Mouse (Mus musculus) stomach, embryonic 14.5 days (tissue): ENCODE measurements around the gene C530025M09Rik. TPM values are rescaled to one million over a fixed set of nuclear protein-coding genes. Genes with fewer than 3 reads are reported as not detected.
A peak's percentile ranks its signal among the peaks of the same experiment; 100 is the strongest.

Experiments
- ATAC-seq: fragments of 200-750 bp; cut with Nextera tagmentation; 2 replicates; pipeline ENCODE4 v1.8.0; 2017; ENCODE audit warnings: low read depth, moderate TSS enrichment; ENCODE audit not compliant: insufficient number of reproducible peaks, insufficient read depth, low FRiP score
- H3K27ac ChIP-seq: fragments of 300-500 bp; sonication (generic); 2 replicates; pipeline ENCODE4 v1.5.1; 2014; ENCODE audit warnings: mild to moderate bottlenecking, low read length, moderate library complexity, mixed read lengths
- H3K27me3 ChIP-seq: fragments of 300-500 bp; sonication (generic); 2 replicates; pipeline ENCODE4 v1.6.1; 2014; ENCODE audit warnings: low read length, control low read depth, mixed read lengths; ENCODE audit not compliant: control insufficient read depth, insufficient read depth
- H3K36me3 ChIP-seq: fragments of 300-500 bp; sonication (generic); 2 replicates; pipeline ENCODE4 v1.6.1; 2014; ENCODE audit warnings: mild to moderate bottlenecking, control low read depth, low read length, moderate library complexity, mixed read lengths; ENCODE audit not compliant: control insufficient read depth, insufficient read depth
- H3K4me1 ChIP-seq: fragments of 300-500 bp; sonication (generic); 2 replicates; pipeline ENCODE4 v1.6.1; 2014; ENCODE audit warnings: low read length, control low read depth, mixed read lengths; ENCODE audit not compliant: control insufficient read depth, insufficient read depth
- H3K4me2 ChIP-seq: fragments of 300-500 bp; sonication (generic); replicated peaks from 2 replicates; pipeline ENCODE4 v1.6.1; 2014; ENCODE audit warnings: low read depth, low read length, control low read depth
- H3K4me3 ChIP-seq: fragments of 300-500 bp; sonication (generic); 2 replicates; pipeline ENCODE4 v1.5.1; 2014; ENCODE audit warnings: low read depth, low read length, control low read depth
- H3K9ac ChIP-seq: fragments of 300-500 bp; sonication (generic); replicated peaks from 2 replicates; pipeline ENCODE4 v1.6.1; 2014; ENCODE audit warnings: low read depth, mild to moderate bottlenecking, control low read depth, low read length, moderate library complexity, mixed read lengths
- H3K9me3 ChIP-seq: fragments of 300-500 bp; sonication (generic); 2 replicates; pipeline ENCODE4 v1.6.1; 2016; ENCODE audit warnings: low read depth, low read length, control low read depth; ENCODE audit not compliant: control insufficient read depth
- WGBS: fragments of 180-500 bp; shearing (Covaris S2); extraction: QIAGEN DNeasy Blood & Tissue Kit; methylation state at CpG from one replicate; pipeline ENCODE4 v1.1.7; 2014; 5-methylcytosine and 5-hydroxymethylcytosine counted together
- polyA plus RNA-seq: library from polyadenylated mRNA; unstranded; fragments of >200 nt; fragmentation: Nextera tagmentation; extraction: Ambion mirVana; gene quantifications from 2 replicates; pipeline ENCODE4 v1.2.1, GENCODE M21; 2014

Gene C530025M09Rik
- polyA plus RNA-seq, result 0.41 TPM in 1 of 2 replicates, not detected in the other

- peak within 1 kb of the TSS; percentile 40; the same call in 1 of the 2 replicates for H3K9ac ChIP-seq
- under 1% methylated on average over 66 of the region's 82 CpGs for WGBS
- H3K9me3 ChIP-seq, result no peaks in the 10 kb centered on the region
- H3K4me1 ChIP-seq, result 0 out of 2 replicates have a peak, but pooled peaks cover 4% of the 10 kb centered on the region
- H3K4me2 ChIP-seq, result peak within 1 kb of the TSS; percentile 94
- H3K27ac ChIP-seq, result no peak within 1 kb of the TSS
- peak within 1 kb of the TSS; percentile 47 for H3K4me3 ChIP-seq
- H3K27me3 ChIP-seq, result peaks cover 29% of the 10 kb centered on the region; the same call in 1 of the 2 replicates
- ATAC-seq, result peak; percentile 77
- no peaks in the 10 kb centered on the region for H3K36me3 ChIP-seq
Measured at GRCm38 (mm10) chr2:149830536-149831458, at the start of gene C530025M09Rik. TSS of gene C530025M09Rik (minus strand) at chr2:149831213.

GRCm38 (mm10) chr2:149877954-149878353, 46.9 kb upstream of the C530025M09Rik start:
- 56% methylated on average over 2 of the region's 2 CpGs for WGBS
- no peak for ATAC-seq
- H3K4me1 ChIP-seq, result no peaks in the 10 kb centered on the region
- H3K36me3 ChIP-seq, result no peaks in the 10 kb centered on the region
- no peak overlapping the region for H3K27ac ChIP-seq
- no peak overlapping the region for H3K4me3 ChIP-seq
- H3K27me3 ChIP-seq, result no peaks in the 10 kb centered on the region
- no peak overlapping the region for H3K4me2 ChIP-seq
- H3K9me3 ChIP-seq, result no peaks in the 10 kb centered on the region
- H3K9ac ChIP-seq, result no peak overlapping the region

GRCm38 (mm10) chr2:149873346-149873745, 42.3 kb upstream of the C530025M09Rik start:
- no peaks in the 10 kb centered on the region for H3K36me3 ChIP-seq
- no peak overlapping the region for H3K27ac ChIP-seq
- WGBS, result 98% methylated on average over 3 of the region's 3 CpGs
- no peak overlapping the region for H3K4me2 ChIP-seq
- no peak overlapping the region for H3K4me3 ChIP-seq
- ATAC-seq, result no peak
- no peaks in the 10 kb centered on the region for H3K4me1 ChIP-seq
- no peak overlapping the region for H3K9ac ChIP-seq
- no peaks in the 10 kb centered on the region for H3K9me3 ChIP-seq
- H3K27me3 ChIP-seq, result no peaks in the 10 kb centered on the region

GRCm38 (mm10) chr2:149872496-149872895, 41.5 kb upstream of the C530025M09Rik start:
- Histone ChIP-seq H3K36me3 (no peaks in the 10 kb centered on the region), H3K4me2 (no peak overlapping the region), H3K9ac (no peak overlapping the region), H3K27me3 (no peaks in the 10 kb centered on the region), H3K27ac (no peak overlapping the region), H3K9me3 (no peaks in the 10 kb centered on the region), H3K4me3 (no peak overlapping the region), H3K4me1 (no peaks in the 10 kb centered on the region)
- ATAC-seq, result no peak
- WGBS, result 86% methylated on average over 4 of the region's 4 CpGs

GRCm38 (mm10) chr2:149870496-149870895, 39.5 kb upstream of the C530025M09Rik start:
- Histone ChIP-seq H3K27ac (no peak overlapping the region), H3K9ac (no peak overlapping the region), H3K9me3 (no peaks in the 10 kb centered on the region), H3K4me2 (no peak overlapping the region), H3K27me3 (no peaks in the 10 kb centered on the region), H3K36me3 (no peaks in the 10 kb centered on the region), H3K4me3 (no peak overlapping the region), H3K4me1 (no peaks in the 10 kb centered on the region)
- no peak for ATAC-seq
- WGBS, result 64% methylated on average over 2 of the region's 2 CpGs

DNA sequence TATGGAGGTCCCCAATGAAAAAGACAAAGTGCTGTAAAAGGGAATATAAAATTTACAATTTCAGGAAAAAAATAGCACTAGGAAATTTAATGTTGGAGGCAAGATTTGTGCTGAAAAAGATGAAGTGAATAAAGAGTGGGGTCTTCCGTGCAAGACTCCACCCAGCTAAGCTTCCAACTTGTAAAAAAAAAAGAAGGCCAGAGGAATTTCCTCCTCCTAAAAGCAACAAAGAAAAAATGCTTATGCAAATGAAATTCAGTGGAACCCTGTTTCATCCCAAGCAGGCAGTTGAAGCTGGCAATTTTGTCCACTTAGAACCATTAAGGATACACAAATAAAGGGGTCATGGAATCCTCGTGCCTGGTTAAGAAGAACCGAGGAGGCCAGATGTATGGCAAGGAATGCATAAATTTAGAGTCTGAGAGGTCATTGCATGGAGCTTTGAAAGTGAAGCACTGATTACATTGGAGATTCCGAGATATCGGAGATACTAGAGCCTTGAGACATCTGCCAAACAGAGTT, 35.0 kb upstream of the C530025M09Rik start:
- 57% methylated on average over 5 of the region's 5 CpGs for WGBS
- H3K4me3 ChIP-seq, result no peak overlapping the region
- no peak overlapping the region for H3K27ac ChIP-seq

GRCm38 (mm10) chr2:149861002-149861401, 30.0 kb upstream of the C530025M09Rik start:
- Histone ChIP-seq H3K9me3 (no peaks in the 10 kb centered on the region), H3K4me1 (no peaks in the 10 kb centered on the region), H3K27ac (no peak overlapping the region), H3K9ac (no peak overlapping the region), H3K4me2 (no peak overlapping the region), H3K4me3 (no peak overlapping the region), H3K36me3 (no peaks in the 10 kb centered on the region), H3K27me3 (no peaks in the 10 kb centered on the region)
- WGBS, result 82% methylated on average over 3 of the region's 3 CpGs
- no peak for ATAC-seq

More for the DNA sequence above, 35.0 kb upstream of the C530025M09Rik start:
- ATAC-seq, result no peak
- H3K4me2 ChIP-seq, result no peak overlapping the region
- no peak overlapping the region for H3K9ac ChIP-seq
- no peaks in the 10 kb centered on the region for H3K27me3 ChIP-seq
- no peaks in the 10 kb centered on the region for H3K36me3 ChIP-seq
- H3K9me3 ChIP-seq, result no peaks in the 10 kb centered on the region
- no peaks in the 10 kb centered on the region for H3K4me1 ChIP-seq

- WGBS, result 48% methylated on average over 4 of the region's 4 CpGs
- H3K27me3 ChIP-seq, result no peaks in the 10 kb centered on the region
- no peak overlapping the region for H3K27ac ChIP-seq
- H3K9ac ChIP-seq, result no peak overlapping the region
- H3K4me3 ChIP-seq, result no peak overlapping the region
- H3K4me2 ChIP-seq, result no peak overlapping the region
- no peaks in the 10 kb centered on the region for H3K36me3 ChIP-seq
- no peaks in the 10 kb centered on the region for H3K4me1 ChIP-seq
- H3K9me3 ChIP-seq, result no peaks in the 10 kb centered on the region
- ATAC-seq, result no peak
Measured at GRCm38 (mm10) chr2:149848778-149849177, 17.8 kb upstream of the C530025M09Rik start.
